Mouse (Mus musculus): ENCODE results near the gene Gm21863. TPM values are rescaled to one million over a fixed set of nuclear protein-coding genes. Genes with fewer than 3 reads are reported as not detected.
"Not testable (repeated sequence)": the region's sequence is repeated elsewhere in the genome, so short reads cannot be mapped to it uniquely, and the experiment has no call there.

The Gm21863 gene
- total RNA-seq (2014; rRNA removed) (not detected in 2 replicates), polyA plus RNA-seq (2012; rRNA removed) (not detected in 2 replicates)

DNA sequence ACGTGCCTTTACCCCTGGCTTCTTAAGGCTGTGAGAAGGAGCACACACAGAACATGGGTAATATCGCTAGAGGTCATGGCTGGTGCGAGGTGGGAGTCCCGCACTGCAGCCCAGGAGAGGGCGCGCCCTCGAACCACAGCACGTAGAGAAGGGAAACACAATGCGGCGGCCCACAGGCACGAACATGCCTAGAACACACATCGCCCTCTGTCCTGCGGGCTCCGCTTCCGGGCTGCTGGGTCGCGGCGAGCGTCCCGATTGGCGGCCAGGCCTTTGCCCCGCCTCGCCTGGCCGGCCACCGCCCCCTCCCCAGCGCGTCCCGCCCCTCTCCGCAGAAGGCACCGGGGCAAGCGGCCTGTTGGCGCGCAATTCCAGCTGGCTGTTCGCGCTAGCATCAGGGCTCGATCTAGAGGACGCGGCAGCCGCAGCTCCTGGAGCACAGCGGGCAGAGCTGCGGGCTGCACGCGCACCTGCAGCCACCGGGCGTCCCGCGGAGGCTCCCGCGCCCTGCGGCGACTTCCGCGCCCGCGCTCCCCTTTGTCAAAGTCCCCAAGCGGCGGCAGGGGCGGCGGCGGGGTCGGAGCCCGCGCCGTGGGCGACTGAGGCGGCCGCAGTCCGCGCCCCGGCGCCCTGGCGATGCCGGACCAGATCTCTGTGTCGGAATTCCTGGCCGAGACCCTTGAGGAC, at the start of gene Gm21863:
Gene Gm21863 (plus strand): TSS at position 637 of the 687 bp plus-strand sequence.
- not testable (repeated sequence) for H3K79me2 ChIP-seq (ENCODE audit: control insufficient read depth, insufficient read depth, low read length); H3K27ac ChIP-seq (replicated peaks; ENCODE audit: insufficient read depth, low read depth, low read length); DNase-seq (ENCODE audit: extremely low read depth, low read depth, low spot score); H3K4me1 ChIP-seq (ENCODE audit: control insufficient read depth, insufficient read depth, low read length); H3K36me3 ChIP-seq (ENCODE audit: control insufficient read depth, insufficient read depth, low read length); H3K4me3 ChIP-seq (ENCODE audit: insufficient read depth, low read depth, low read length); H3K9ac ChIP-seq (ENCODE audit: low read depth, low read length); H3K27me3 ChIP-seq (ENCODE audit: control insufficient read depth, insufficient read depth, low read length)
- 21% methylated on average over 69 of the region's 75 CpGs for WGBS

DNA sequence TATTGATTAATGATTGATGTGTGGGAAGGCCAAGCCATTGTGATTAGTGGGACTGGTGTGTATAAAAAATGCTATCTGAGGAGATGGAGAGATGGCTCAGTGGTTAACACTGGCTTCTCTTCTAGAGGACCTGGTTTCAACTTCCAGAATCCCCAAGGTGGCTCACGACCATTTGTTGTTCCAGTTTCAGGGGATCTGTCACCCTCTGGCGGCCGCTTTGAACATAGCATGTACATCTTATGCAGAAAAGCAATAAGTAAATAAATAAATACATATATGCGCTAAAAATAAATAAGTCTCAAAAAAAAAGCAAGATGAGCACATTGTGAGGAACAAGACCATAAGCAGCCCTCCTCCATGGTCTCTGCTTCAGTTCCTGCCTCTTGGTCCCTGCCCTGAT, 26.3 kb upstream of the Gm21863 start:
- not testable (repeated sequence) for H3K36me3 ChIP-seq (ENCODE audit: control insufficient read depth, insufficient read depth, low read length); H3K79me2 ChIP-seq (ENCODE audit: control insufficient read depth, insufficient read depth, low read length); H3K4me3 ChIP-seq (ENCODE audit: insufficient read depth, low read depth, low read length); H3K27ac ChIP-seq (replicated peaks; ENCODE audit: insufficient read depth, low read depth, low read length); H3K9ac ChIP-seq (ENCODE audit: low read depth, low read length); H3K27me3 ChIP-seq (ENCODE audit: control insufficient read depth, insufficient read depth, low read length); DNase-seq (ENCODE audit: extremely low read depth, low read depth, low spot score); H3K4me1 ChIP-seq (ENCODE audit: control insufficient read depth, insufficient read depth, low read length)
- WGBS = 38% methylated on average over 4 of the region's 4 CpGs

Measured in liver, adult 2 months (tissue).